Mouse (Mus musculus): ENCODE results near the gene Fus.

DNA sequence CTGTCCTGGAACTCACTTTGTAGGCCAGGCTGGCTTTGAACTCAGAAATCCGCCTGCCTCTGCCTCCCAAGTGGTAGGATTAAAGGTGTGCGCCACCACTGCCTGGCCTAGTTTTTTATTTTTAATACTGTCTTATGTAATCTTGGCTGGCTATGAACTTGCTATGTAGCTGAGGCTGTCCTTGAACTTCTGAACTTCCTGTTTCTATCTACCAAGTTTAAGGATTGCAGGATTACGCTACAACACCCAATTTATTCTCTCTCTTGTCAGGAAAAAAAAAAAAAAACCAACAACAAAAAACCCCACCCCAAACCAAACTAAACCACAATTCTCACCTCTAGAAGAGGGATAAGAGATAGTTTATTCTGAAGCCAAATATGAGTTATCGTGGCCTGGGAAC, 66.4 kb downstream of the Fus start:
- TF ChIP-seq CTCF (IDR thresholded peaks at IDR 0.05; ENCODE audit: extremely low read depth, insufficient read length, insufficient replicate concordance, low read depth, low read length) (no peak), POLR2A (IDR thresholded peaks at IDR 0.05; ENCODE audit: low read depth, low read length) (no peak)
